11 mouse cellular contexts compared by ENCODE assay signal in the genomic region with DNA sequence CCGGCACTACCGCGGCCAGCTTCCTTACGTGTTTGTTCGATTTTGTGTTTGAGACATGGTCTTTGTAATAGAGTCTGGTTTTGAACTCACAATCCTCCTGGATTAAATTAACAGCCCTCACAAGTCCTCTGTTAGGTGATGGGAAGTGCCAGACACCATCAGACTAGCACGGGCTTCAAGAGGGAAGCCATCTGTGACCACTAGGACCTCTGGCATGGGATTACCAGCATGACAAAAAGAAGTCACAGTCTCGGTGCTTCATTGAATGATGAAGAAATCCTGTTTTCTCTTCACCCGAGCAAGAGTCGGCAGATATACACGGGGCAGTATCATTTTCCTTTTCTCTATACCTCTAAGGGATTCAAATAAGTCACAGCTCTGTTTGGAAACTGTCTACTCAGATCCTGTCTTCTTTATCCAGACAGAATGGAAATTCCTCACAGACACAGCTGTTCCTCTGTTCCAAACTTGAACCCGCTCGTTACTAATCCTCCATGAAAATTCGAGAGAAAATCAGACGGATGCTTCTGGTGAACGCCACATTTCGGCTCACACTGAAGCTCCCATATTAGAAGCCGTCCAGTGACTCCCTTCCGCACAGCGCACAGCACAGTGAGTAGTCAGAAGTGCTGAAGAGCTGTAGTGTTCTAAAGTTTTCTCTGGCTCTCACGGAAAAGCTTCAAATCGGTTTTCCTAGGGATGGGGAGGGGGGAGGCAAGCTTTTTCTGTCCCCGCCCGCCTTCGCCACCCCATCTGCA. TPM values are rescaled to one million over a fixed set of nuclear protein-coding genes. Genes with fewer than 3 reads are reported as not detected.
A peak's percentile ranks its signal among the peaks of the same experiment; 100 is the strongest.
DNase-seq lines count a peak whose midpoint lies in the region; ATAC-seq lines count a peak whose summit lies in the region.
"Had no signal": no experiment of that assay in that cellular context is flagged by ENCODE, and none has a peak within 500 bp of the region (broad histone marks: within the 10 kb centered on the region; RNA-seq: fewer than 3 reads in every experiment).

No protein-coding gene starts in this region.

- no peak overlapping the region for H3K27ac ChIP-seq in kidney, embryonic 15.5 days
- no peak overlapping the region for H3K27ac ChIP-seq in kidney, embryonic 16.5 days (ENCODE audit: low read length)
- H3K27ac ChIP-seq in embryonic facial prominence, embryonic 13.5 days = peak overlapping the region; percentile 39
- H3K27ac ChIP-seq in hindbrain, embryonic 16.5 days (ENCODE audit: low read depth, low read length) = 0 out of 2 replicates have a peak overlapping the region, but pooled peaks have one; percentile 19
- peak overlapping the region; percentile 52 for H3K27ac ChIP-seq in neural tube, embryonic 13.5 days (replicated peaks)

- peak overlapping the region; percentile 23 for H3K4me2 ChIP-seq in kidney, embryonic 15.5 days
- H3K4me2 ChIP-seq in kidney, embryonic 16.5 days (replicated peaks; ENCODE audit: low read depth, low read length) = no peak overlapping the region
- H3K4me2 ChIP-seq in embryonic facial prominence, embryonic 13.5 days = peak overlapping the region; percentile 57
- H3K4me2 ChIP-seq in hindbrain, embryonic 16.5 days (ENCODE audit: low read length) = peak overlapping the region; percentile 48
- peak overlapping the region; percentile 46 for H3K4me2 ChIP-seq in neural tube, embryonic 13.5 days

- no peaks in the 10 kb centered on the region for H3K9me3 ChIP-seq in kidney, embryonic 15.5 days (replicated peaks)
- no peaks in the 10 kb centered on the region for H3K9me3 ChIP-seq in kidney, embryonic 16.5 days (ENCODE audit: low read length)
- no peaks in the 10 kb centered on the region for H3K9me3 ChIP-seq in embryonic facial prominence, embryonic 13.5 days
- H3K9me3 ChIP-seq in hindbrain, embryonic 16.5 days (ENCODE audit: control insufficient read depth, low read length) = no peaks in the 10 kb centered on the region
- H3K9me3 ChIP-seq in neural tube, embryonic 13.5 days = no peaks in the 10 kb centered on the region
- H3K9me3 ChIP-seq: G1E had no signal

- no peaks in the 10 kb centered on the region for H3K27me3 ChIP-seq in kidney, embryonic 15.5 days
- H3K27me3 ChIP-seq in kidney, embryonic 16.5 days (ENCODE audit: insufficient read depth, low read length) = no peaks in the 10 kb centered on the region
- H3K27me3 ChIP-seq in embryonic facial prominence, embryonic 13.5 days = no peaks in the 10 kb centered on the region
- no peaks in the 10 kb centered on the region for H3K27me3 ChIP-seq in hindbrain, embryonic 16.5 days (replicated peaks; ENCODE audit: control insufficient read depth, insufficient read depth, low read length)
- no peaks in the 10 kb centered on the region; the same call in 1 of the 2 replicates for H3K27me3 ChIP-seq in neural tube, embryonic 13.5 days

- H3K9ac ChIP-seq in kidney, embryonic 15.5 days = no peak overlapping the region
- H3K9ac ChIP-seq in kidney, embryonic 16.5 days (replicated peaks; ENCODE audit: low read length) = no peak overlapping the region
- H3K9ac ChIP-seq in embryonic facial prominence, embryonic 13.5 days = peak overlapping the region; percentile 52
- H3K9ac ChIP-seq in hindbrain, embryonic 16.5 days (ENCODE audit: low read depth, low read length) = no peak overlapping the region
- H3K9ac ChIP-seq in neural tube, embryonic 13.5 days = peak overlapping the region; percentile 27; the same call in 1 of the 2 replicates
- H3K9ac ChIP-seq: liver, postnatal 0 days had no signal

- DNase-seq in lung, postnatal 25 days (ENCODE audit: low spot score) = no peak
- DNase-seq in cerebellum, postnatal 36 days = no peak
- DNase-seq in thymus, postnatal 4 days = no peak
- DNase-seq: cerebellum, adult 11 months; liver, postnatal 0 days had no signal

- H3K4me3 ChIP-seq in kidney, embryonic 15.5 days (replicated peaks) = no peak overlapping the region
- no peak overlapping the region for H3K4me3 ChIP-seq in kidney, embryonic 16.5 days (ENCODE audit: low read length)
- H3K4me3 ChIP-seq in embryonic facial prominence, embryonic 13.5 days = peak overlapping the region; percentile 27
- H3K4me3 ChIP-seq in hindbrain, embryonic 16.5 days (ENCODE audit: low read length) = peak overlapping the region; percentile 23
- H3K4me3 ChIP-seq in neural tube, embryonic 13.5 days = no peak overlapping the region; the same call in 1 of the 2 replicates

- H3K36me3 ChIP-seq in kidney, embryonic 15.5 days = no peaks in the 10 kb centered on the region
- H3K36me3 ChIP-seq in kidney, embryonic 16.5 days (ENCODE audit: insufficient read depth, low read length) = no peaks in the 10 kb centered on the region
- no peaks in the 10 kb centered on the region for H3K36me3 ChIP-seq in embryonic facial prominence, embryonic 13.5 days
- no peaks in the 10 kb centered on the region for H3K36me3 ChIP-seq in hindbrain, embryonic 16.5 days (ENCODE audit: control insufficient read depth, insufficient read depth, low read length)
- H3K36me3 ChIP-seq in neural tube, embryonic 13.5 days = no peaks in the 10 kb centered on the region
- H3K36me3 ChIP-seq: G1E had no signal

- 60% methylated on average over 24 of the region's 24 CpGs for WGBS in kidney, embryonic 15.5 days
- WGBS in kidney, embryonic 16.5 days = 52% methylated on average over 24 of the region's 24 CpGs
- WGBS in embryonic facial prominence, embryonic 13.5 days = 26% methylated on average over 24 of the region's 24 CpGs
- 36% methylated on average over 24 of the region's 24 CpGs for WGBS in hindbrain, embryonic 16.5 days
- 42% methylated on average over 24 of the region's 24 CpGs for WGBS in neural tube, embryonic 13.5 days

- ATAC-seq in kidney, embryonic 15.5 days (replicated peaks; ENCODE audit: low FRiP score) = no peak
- ATAC-seq in kidney, embryonic 16.5 days (ENCODE audit: low FRiP score, low TSS enrichment) = no peak
- ATAC-seq in embryonic facial prominence, embryonic 13.5 days (ENCODE audit: insufficient number of reproducible peaks, insufficient read depth, low FRiP score, low TSS enrichment, low read depth) = peak; percentile 43; the same call in 1 of the 2 replicates
- peak; percentile 80 for ATAC-seq in hindbrain, embryonic 16.5 days
- ATAC-seq in neural tube, embryonic 13.5 days (ENCODE audit: low read depth) = peak; percentile 61
- ATAC-seq: liver, postnatal 0 days had no signal

- H3K4me1 ChIP-seq in kidney, embryonic 15.5 days = peaks cover 9% of the 10 kb centered on the region; the same call in 1 of the 2 replicates
- H3K4me1 ChIP-seq in kidney, embryonic 16.5 days (ENCODE audit: insufficient read depth, low read length) = 0 out of 2 replicates have a peak, but pooled peaks cover 4% of the 10 kb centered on the region
- H3K4me1 ChIP-seq in embryonic facial prominence, embryonic 13.5 days = peaks cover 10% of the 10 kb centered on the region
- peaks cover 3% of the 10 kb centered on the region for H3K4me1 ChIP-seq in hindbrain, embryonic 16.5 days (ENCODE audit: control insufficient read depth, insufficient read depth, low read depth, low read length)
- peaks cover 18% of the 10 kb centered on the region for H3K4me1 ChIP-seq in neural tube, embryonic 13.5 days (replicated peaks)

RNA-seq across cellular contexts. Expression of a gene that starts 8.5 kb away (rescaled TPM):
- 47.1 and 51.5 TPM in 2 replicates for polyA plus RNA-seq in kidney, embryonic 15.5 days (2015; fragmentation: Nextera tagmentation; extraction: Ambion mirVana)
- 47.8 and 49.6 TPM in 2 replicates for polyA plus RNA-seq in kidney, embryonic 16.5 days (2015; fragmentation: Nextera tagmentation; extraction: Ambion mirVana)
- polyA plus RNA-seq in embryonic facial prominence, embryonic 13.5 days (2015; fragmentation: Nextera tagmentation; extraction: Ambion mirVana) = 54.6 and 57.6 TPM in 2 replicates
- 59.4 and 66.3 TPM in 2 replicates for polyA plus RNA-seq in hindbrain, embryonic 16.5 days (2015; fragmentation: Nextera tagmentation; extraction: Ambion mirVana)
- polyA plus RNA-seq in neural tube, embryonic 13.5 days (2015; fragmentation: Nextera tagmentation; extraction: Ambion mirVana) = 66.6 and 71.9 TPM in 2 replicates

Comparison
In these comparisons a context has a peak if more than half of its experiments do, and no peak if none do; other contexts are left out.
1. ATAC-seq: peak in embryonic facial prominence, embryonic 13.5 days (single experiment), hindbrain, embryonic 16.5 days (single experiment) and neural tube, embryonic 13.5 days (single experiment); none in kidney, embryonic 15.5 days (single experiment) and kidney, embryonic 16.5 days (single experiment).
2. H3K27ac ChIP-seq: peak in embryonic facial prominence, embryonic 13.5 days (single experiment), hindbrain, embryonic 16.5 days (single experiment) and neural tube, embryonic 13.5 days (single experiment); none in kidney, embryonic 15.5 days (single experiment) and kidney, embryonic 16.5 days (single experiment).
3. H3K4me3 ChIP-seq: peak in embryonic facial prominence, embryonic 13.5 days (single experiment) and hindbrain, embryonic 16.5 days (single experiment); none in kidney, embryonic 15.5 days (single experiment), kidney, embryonic 16.5 days (single experiment) and neural tube, embryonic 13.5 days (single experiment).
4. H3K9ac ChIP-seq: peak in embryonic facial prominence, embryonic 13.5 days (single experiment) and neural tube, embryonic 13.5 days (single experiment); none in kidney, embryonic 15.5 days (single experiment), kidney, embryonic 16.5 days (single experiment) and hindbrain, embryonic 16.5 days (single experiment).